Mouse (Mus musculus): Measurements from ENCODE around the gene 9430038I01Rik. TPM values are rescaled to one million over a fixed set of nuclear protein-coding genes. Genes with fewer than 3 reads are reported as not detected.

The 9430038I01Rik gene
- 8.3 and 10.1 TPM in 2 replicates for polyA plus RNA-seq (2012; rRNA removed; ENCODE audit: low replicate concordance)

GRCm38 (mm10) chr7:137410337-137411197 is at the start of gene 9430038I01Rik:
TSS of gene 9430038I01Rik (minus strand) at chr7:137410762.

GRCm38 (mm10) chr7:137437440-137438178 is 27.0 kb upstream of the 9430038I01Rik start, which contains the start of gene Glrx3:
TSS of gene Glrx3 (plus strand) at chr7:137437614.

Other genes with a start within 250 kb of the 9430038I01Rik start
- 11.6 and 13.9 TPM in 2 replicates for gene Ebf3, start 96.3 kb downstream of the 9430038I01Rik start, polyA plus RNA-seq (2012; rRNA removed; ENCODE audit: low replicate concordance)
- gene Glrx3, start 26.9 kb upstream of the 9430038I01Rik start, polyA plus RNA-seq (2012; rRNA removed; ENCODE audit: low replicate concordance), result 36.3 and 36.4 TPM in 2 replicates

All from mammary gland, adult 2 months (tissue).